Mouse (Mus musculus): ENCODE results near the gene Zfp958. TPM values are rescaled to one million over a fixed set of nuclear protein-coding genes. Genes with fewer than 3 reads are reported as not detected.

Gene Zfp958
- total RNA-seq, 1 experiment from 2014 or later, result 13.2 TPM

Other genes with a start within 250 kb of the Zfp958 start
- 16.4 and 20.5 TPM in 2 replicates for gene Cers4, start 120.1 kb upstream of the Zfp958 start, total RNA-seq (2021)
- gene Shcbp1, start 166.4 kb downstream of the Zfp958 start, total RNA-seq (2021), result 6.9 and 7.5 TPM in 2 replicates

All from adrenal gland, postnatal 14 days (tissue).